Mouse (Mus musculus): ENCODE measurements around the gene Slc25a41.

GRCm38 (mm10) chr17:57079919-57080318 lies 38.5 kb upstream of the Slc25a41 start:
- TF ChIP-seq POLR2A (IDR thresholded peaks at IDR 0.05; ENCODE audit: borderline replicate concordance, control insufficient read depth, low read depth, low read length) (no peak), CTCF (IDR thresholded peaks at IDR 0.05; ENCODE audit: control insufficient read depth, insufficient read depth, low read length) (no peak)
